Mouse (Mus musculus): ENCODE measurements around the gene Kdf1.

Kdf1 gene

GRCm38 (mm10) chr4:133518601-133519368, at the start of gene Kdf1:
TSS of gene Kdf1 (plus strand) at chr4:133518963.
- no peak for DNase-seq (ENCODE audit: low read depth, low spot score)

- DNase-seq (ENCODE audit: low read depth, low spot score) = peak; percentile 35
Observed at GRCm38 (mm10) chr4:133469122-133469521, 49.6 kb upstream of the Kdf1 start.

DNA sequence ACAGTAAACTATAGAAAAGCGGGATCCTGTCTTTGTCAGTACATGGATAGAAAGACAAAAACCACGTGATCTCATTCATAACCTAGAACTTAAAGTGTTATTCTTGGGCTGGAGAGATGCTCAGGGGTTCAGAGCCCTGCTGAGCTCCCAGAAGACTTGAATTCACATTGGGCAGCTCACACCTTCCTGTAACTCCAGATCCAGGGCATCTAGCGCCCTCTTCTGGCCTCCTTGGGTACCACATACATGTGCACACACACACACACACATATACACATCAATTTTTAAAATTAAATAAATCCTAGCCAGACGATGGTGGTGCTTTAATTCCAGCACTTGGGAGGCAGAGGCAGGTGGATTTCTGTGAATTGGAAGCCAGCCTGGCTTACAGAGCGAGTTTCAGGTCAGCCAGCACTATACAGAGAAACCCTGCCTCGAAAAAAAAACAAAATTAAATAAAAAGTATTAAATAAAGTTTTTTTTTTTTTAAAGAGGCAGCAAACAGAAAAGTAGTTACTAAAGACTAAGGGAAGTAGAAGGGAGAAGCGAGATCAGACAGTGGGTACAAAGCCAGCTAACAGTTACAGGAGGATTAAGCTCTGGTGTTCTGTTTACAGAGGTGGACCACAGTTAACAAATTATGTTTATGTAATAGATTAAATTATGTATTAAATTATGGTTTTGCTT, 47.5 kb upstream of the Kdf1 start:
- no peak for DNase-seq (ENCODE audit: low read depth, low spot score)

GRCm38 (mm10) chr4:133473833-133474232, 44.9 kb upstream of the Kdf1 start:
- DNase-seq (ENCODE audit: low read depth, low spot score) = no peak

DNA sequence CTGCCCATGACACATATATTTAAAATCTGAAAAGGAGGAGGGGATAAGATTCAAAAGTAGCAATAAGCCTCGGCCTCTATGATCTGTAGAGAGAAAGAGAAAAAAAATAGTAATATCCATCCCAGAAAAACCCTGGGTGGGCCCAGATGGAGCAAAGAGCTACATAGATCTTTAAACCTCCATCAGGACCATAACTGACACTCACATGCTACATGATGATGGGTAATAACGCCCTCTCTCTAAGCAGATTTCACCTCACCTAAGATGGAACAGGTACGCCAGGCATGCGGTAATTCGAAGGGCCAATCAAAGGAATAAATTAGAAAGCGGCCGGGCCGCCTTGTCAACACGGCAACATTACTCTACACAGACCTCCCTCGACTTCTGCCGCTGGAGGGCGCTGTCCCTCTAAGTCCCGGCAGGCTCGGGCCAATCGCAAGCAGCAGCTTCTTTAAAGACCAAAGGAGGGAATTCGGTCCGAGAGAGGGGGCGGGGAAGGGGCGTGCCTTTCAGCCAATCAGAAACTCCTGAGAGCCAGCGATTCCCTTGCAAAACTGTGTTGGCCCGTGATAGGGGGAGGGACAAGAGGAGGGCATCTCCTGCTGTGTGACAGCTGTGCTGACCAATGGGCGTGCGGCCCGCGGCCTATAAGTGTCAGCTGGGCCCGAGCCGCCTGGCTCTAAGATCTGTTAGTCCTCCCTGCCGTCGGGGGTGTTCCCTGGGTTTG, 39.1 kb upstream of the Kdf1 start, which contains the start of gene Tent5b:
TSS of gene Tent5b (plus strand) at position 675 of the 727 bp plus-strand sequence.
- peak; percentile 98 for DNase-seq (ENCODE audit: low read depth, low spot score)

DNA sequence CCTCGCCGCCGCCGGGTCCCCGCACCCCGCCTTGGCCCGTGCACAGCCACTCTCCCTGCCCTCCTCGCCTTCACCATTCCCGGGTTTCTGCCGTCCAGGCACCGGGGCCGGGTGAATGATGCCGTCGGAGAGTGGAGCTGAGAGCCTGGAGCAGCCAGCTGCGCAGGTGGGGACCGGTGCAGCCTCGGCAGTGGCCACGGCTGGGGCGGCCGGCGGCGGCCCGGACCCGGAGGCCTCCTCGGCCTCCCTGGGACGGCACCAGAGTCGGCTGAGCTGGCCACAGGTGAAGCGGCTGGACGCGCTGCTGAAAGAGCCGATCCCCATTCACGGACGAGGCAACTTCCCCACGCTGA, 38.6 kb upstream of the Kdf1 start:
- DNase-seq (ENCODE audit: low read depth, low spot score) = no peak

GRCm38 (mm10) chr4:133480754-133481153, 38.0 kb upstream of the Kdf1 start:
- no peak for DNase-seq (ENCODE audit: low read depth, low spot score)

DNA sequence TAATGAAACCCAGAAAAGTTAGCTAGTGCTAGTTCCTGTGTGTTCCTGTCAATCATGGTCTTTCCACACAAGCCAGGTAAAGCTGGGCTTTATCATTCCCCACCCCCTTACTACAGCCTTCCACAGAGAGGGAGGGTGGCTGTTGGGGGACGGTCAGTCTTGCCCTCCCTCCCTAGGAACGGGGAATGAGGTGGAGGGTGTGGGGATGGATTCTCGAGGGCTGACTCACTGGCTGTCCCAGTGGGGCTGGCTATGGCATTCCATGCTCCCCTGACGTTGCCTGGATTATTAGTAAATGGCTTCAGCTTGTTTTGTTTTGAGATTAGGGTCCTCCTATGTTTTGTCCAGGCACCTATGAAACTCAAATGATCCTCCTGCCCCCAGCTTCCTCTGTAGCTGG, 37.3 kb upstream of the Kdf1 start:
- no peak for DNase-seq (ENCODE audit: low read depth, low spot score)

- DNase-seq (ENCODE audit: low read depth, low spot score) = no peak
Observed at GRCm38 (mm10) chr4:133482479-133482878, 36.3 kb upstream of the Kdf1 start.

DNA sequence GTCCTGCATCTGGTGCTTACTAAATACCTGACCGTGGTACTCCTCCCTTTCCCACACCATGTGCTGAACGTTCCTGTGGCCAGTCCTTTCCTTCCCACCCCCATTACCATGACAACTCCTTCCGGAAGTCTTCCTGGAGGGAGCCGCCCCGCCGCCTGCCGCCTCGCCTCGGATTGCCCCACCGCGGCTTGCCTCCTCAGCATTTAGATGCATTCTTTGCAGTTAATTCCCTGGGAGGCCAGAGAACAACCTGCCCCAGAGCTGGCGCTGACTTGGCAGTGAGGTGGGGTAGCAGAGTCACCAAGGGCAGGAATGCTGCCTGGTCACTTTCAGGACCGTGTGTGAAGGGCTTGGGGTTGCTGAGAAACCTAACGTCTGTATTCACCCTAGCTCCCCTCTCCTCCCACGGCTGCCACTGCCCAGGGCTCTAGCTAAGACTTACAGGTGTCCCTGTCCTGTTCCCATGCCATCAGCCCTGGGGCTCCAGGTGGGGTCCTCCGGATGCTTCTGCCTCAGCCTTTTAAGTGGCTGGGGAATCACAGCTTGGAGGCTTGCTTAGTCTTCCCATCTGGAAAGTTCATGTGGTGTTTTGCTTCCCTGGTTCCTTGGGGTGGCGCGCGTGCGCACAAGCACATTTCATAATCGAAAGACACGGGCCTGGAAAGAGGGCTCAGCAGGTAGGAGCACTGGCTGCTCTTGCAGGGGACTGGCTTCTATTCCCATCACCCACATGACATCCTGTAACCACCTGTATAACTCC, 34.3 kb upstream of the Kdf1 start:
- no peak for DNase-seq (ENCODE audit: low read depth, low spot score)

- DNase-seq (ENCODE audit: low read depth, low spot score) = no peak
Observed at GRCm38 (mm10) chr4:133485691-133486425, 32.9 kb upstream of the Kdf1 start.

- DNase-seq (ENCODE audit: low read depth, low spot score) = no peak
Observed at GRCm38 (mm10) chr4:133486673-133487357, 31.9 kb upstream of the Kdf1 start.

GRCm38 (mm10) chr4:133488619-133489392, 30.0 kb upstream of the Kdf1 start:
- no peak for DNase-seq (ENCODE audit: low read depth, low spot score)

- DNase-seq (ENCODE audit: low read depth, low spot score) = peak; percentile 51
Observed at GRCm38 (mm10) chr4:133489489-133490245, 29.1 kb upstream of the Kdf1 start.

- DNase-seq (ENCODE audit: low read depth, low spot score) = no peak
Observed at GRCm38 (mm10) chr4:133491800-133492199, 27.0 kb upstream of the Kdf1 start.

GRCm38 (mm10) chr4:133493895-133494294, 24.9 kb upstream of the Kdf1 start:
- no peak for DNase-seq (ENCODE audit: low read depth, low spot score)

DNA sequence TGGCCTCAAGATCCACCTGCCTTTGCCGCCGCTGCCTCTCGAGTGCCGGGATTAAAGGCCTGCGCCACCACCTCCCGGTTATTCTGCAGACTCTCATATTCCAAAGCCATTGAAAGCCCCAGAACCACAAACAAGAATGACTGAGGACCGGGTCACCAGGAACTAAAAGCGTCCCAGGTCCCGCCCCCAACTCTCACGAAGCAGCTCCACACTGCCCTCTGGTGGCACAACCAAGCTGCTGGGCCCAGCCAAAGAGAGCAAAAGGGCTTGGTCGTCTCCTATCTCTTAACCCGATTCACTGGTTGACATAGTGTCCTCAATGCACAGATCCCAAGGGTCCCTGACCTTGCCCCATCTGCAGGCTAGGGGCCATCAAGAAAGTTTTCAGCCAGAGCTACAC, 24.3 kb upstream of the Kdf1 start:
- DNase-seq (ENCODE audit: low read depth, low spot score) = peak; percentile 89

DNA sequence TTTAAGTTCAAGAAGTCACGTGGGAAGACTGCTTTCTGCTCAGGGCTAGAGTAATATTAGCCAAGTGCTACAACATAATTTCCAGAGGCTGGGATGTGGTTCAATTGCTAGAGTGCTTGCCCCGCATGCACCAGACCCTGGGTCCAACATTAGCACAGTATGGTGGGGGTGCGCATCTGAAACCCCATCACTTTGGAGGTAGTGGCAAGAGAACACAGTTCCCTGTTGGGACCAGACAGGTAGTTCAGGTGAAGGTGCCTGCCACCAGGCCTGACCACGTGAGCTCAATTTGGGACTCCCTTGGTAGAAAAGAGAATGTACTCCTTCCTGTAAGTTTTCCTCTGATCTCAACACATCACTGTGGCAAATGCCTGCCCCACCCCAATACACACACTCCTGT, 23.9 kb upstream of the Kdf1 start:
- no peak for DNase-seq (ENCODE audit: low read depth, low spot score)

GRCm38 (mm10) chr4:133495711-133496110, 23.1 kb upstream of the Kdf1 start:
- DNase-seq (ENCODE audit: low read depth, low spot score) = no peak

Data from mesoderm, embryonic 11.5 days (tissue).